Mouse (Mus musculus) kidney, adult 11 months (tissue): ENCODE data around the gene Gm37240.

Source experiments
- DNase-seq: peaks from one replicate; pipeline ENCODE4 v3.0.0; 2022

Gene Gm37240

GRCm38 (mm10) chr3:85820839-85821548, 66.3 kb downstream of the Gm37240 start:
- no peak for DNase-seq

GRCm38 (mm10) chr3:85819319-85819718, 68.0 kb downstream of the Gm37240 start:
- DNase-seq = no peak

GRCm38 (mm10) chr3:85817191-85817590, 70.1 kb downstream of the Gm37240 start, which contains the start of gene Fam160a1:
Gene Fam160a1, minus strand, starts transcription at chr3:85817291.
- no peak for DNase-seq

- DNase-seq = no peak
Observed at GRCm38 (mm10) chr3:85814241-85814640, 73.1 kb downstream of the Gm37240 start.

GRCm38 (mm10) chr3:85813101-85814014, 74.0 kb downstream of the Gm37240 start:
- peak; percentile 41 for DNase-seq

GRCm38 (mm10) chr3:85812010-85812409, 75.3 kb downstream of the Gm37240 start:
- DNase-seq = no peak

GRCm38 (mm10) chr3:85793166-85793565, 94.2 kb downstream of the Gm37240 start:
- no peak for DNase-seq

GRCm38 (mm10) chr3:85789748-85790147, 97.6 kb downstream of the Gm37240 start:
- DNase-seq = no peak

GRCm38 (mm10) chr3:85786501-85786900, 100.8 kb downstream of the Gm37240 start:
- peak; percentile 17 for DNase-seq

GRCm38 (mm10) chr3:85780906-85781305, 106.4 kb downstream of the Gm37240 start:
- no peak for DNase-seq

- DNase-seq = no peak
Observed at GRCm38 (mm10) chr3:85780332-85780731, 107.0 kb downstream of the Gm37240 start.

- DNase-seq = no peak
Observed at GRCm38 (mm10) chr3:85777841-85778240, 109.5 kb downstream of the Gm37240 start.

- no peak for DNase-seq
Observed at GRCm38 (mm10) chr3:85777356-85777755, 110.0 kb downstream of the Gm37240 start.

GRCm38 (mm10) chr3:85776707-85777106, 110.6 kb downstream of the Gm37240 start:
- DNase-seq = peak; percentile 20

GRCm38 (mm10) chr3:85776126-85776525, 111.2 kb downstream of the Gm37240 start:
- DNase-seq = no peak

GRCm38 (mm10) chr3:85773886-85774285, 113.4 kb downstream of the Gm37240 start:
- no peak for DNase-seq

GRCm38 (mm10) chr3:85773425-85773824, 113.9 kb downstream of the Gm37240 start:
- no peak for DNase-seq

GRCm38 (mm10) chr3:85764937-85765337, 122.4 kb downstream of the Gm37240 start:
- no peak for DNase-seq

- DNase-seq = no peak
Observed at GRCm38 (mm10) chr3:85764008-85764834, 123.1 kb downstream of the Gm37240 start.

- DNase-seq = no peak
Observed at GRCm38 (mm10) chr3:85757944-85758343, 129.4 kb downstream of the Gm37240 start.

- no peak for DNase-seq
Observed at GRCm38 (mm10) chr3:85757435-85757834, 129.9 kb downstream of the Gm37240 start.

GRCm38 (mm10) chr3:85749348-85749747, 138.0 kb downstream of the Gm37240 start:
- DNase-seq = no peak

- DNase-seq = no peak
Observed at GRCm38 (mm10) chr3:85748863-85749262, 138.5 kb downstream of the Gm37240 start.
